Mouse (Mus musculus) ovary, adult 10 weeks (tissue): Measurements from ENCODE around the gene Prrt3. TPM values are rescaled to one million over a fixed set of nuclear protein-coding genes. Genes with fewer than 3 reads are reported as not detected.

Source experiments
- polyA plus RNA-seq: library from polyadenylated mRNA; stranded (reverse); fragments of 350-450 nt; fragmentation: Illumina TruSeq; extraction: RNeasy Lipid Tissue Mini Kit (QIAGEN cat#74804); gene quantifications from one replicate; pipeline ENCODE4 v1.2.3, GENCODE M21; 2014

The Prrt3 gene
- not detected for polyA plus RNA-seq

DNA sequence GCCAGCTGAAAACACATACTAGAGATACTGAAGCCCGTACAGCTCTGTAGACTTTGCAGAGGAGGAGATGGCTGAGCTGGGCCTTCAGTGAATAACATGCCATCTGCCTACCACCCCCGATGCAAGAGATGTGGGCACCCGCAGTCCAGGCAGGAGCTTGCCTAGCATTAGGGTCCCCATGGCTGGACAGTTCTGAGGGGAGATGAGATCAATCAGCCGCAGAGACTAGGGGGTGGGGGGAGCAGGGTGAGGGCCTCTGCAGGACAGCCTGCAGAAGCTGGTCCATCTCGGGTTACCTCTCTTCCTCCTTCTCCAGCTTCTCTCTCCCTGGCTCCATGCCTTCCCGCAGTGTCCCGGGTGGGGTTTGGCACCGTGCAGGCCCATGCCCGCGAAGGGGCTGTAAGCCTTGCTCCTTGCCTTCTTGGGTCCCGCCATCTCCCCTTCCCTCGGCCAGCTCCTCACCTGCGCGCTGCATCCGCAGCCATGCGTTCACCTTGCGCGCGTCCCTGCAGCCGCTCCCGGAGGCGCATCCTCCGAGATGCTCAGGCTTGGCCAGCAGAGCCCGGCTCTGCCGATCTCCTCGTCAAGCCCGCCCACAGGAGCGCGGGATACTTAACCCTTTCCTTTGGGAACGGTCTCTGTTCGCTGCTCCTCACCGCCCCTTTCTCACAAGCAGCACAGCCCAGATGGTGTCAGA is at the start of gene Prrt3:
Gene Prrt3, minus strand, starts transcription at position 544 of the 697 bp plus-strand sequence.

DNA sequence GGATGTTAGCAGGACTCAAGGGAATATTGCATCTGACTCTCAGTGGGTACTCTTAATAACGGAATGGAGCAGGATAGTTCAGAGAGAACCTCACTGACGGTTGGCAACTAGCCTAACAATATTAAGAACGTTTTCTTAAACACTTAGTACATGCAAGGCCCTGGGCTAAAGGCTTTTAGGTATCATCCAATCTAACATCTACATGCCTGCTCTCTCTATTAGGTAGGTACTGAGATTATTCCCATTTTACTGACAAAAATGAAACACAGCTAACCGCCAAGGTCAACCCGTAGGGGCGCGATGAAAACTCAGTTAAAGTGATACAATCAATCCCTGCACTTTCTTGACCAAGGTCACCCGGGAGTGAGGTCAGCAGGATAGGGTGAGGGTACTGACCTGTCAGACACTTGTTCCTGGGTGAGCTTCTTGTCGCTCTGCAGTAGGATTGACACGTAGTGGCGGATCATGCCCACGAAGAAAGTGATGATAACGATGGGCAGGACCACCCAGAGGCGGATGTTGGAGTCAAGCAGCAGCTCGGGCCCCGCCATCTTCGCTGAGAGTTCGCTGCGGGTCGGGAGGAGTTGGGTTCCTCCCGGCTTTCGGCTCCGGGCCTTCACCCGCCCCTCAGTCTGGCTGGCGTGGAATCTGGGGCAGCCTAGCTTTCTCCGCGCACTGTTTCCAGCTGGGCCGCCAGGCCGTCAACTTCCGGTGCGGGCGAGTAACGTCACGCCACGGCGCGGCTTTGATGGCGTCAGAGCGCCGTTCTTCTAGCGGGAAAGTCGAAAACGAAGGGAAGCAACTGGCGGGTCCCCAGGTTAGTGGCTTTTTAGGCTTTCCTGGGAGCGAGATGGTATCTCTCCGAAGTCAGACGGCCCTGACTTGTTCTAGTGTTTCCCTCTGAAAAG is 29.5 kb upstream of the Prrt3 start, which contains the start of the genes Emc3 and Fancd2:
Gene Emc3, minus strand, starts transcription at position 721 of the 908 bp plus-strand sequence.
Gene Fancd2, plus strand, starts transcription at position 751 of the 908 bp plus-strand sequence.

DNA sequence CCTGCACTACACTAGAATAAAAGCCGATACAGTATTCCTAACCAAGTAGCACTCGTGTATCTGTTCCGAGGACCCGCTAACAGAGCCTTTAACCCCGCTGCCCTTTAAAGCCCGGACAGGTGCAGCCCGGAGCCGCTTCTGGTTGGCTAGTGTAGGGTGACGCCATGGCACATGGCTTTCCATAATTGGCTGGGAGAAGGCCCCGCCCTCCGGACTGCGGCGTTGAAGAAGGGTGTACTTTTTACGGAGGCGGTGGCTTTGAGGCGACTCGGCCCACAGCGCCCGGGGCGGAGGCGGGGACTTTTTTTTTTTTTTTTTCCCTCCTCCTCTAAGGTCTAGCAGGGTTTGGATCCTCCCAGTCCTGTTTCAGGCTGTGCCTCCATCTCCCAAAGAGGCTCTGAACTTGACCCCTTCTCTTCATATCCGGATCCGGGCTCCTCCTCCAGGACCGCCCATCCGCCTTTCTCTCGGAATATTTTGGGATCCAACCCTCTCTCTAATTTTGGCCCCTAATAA is 18.6 kb downstream of the Prrt3 start, which contains the start of gene Creld1:
Gene Creld1, plus strand, starts transcription at position 198 of the 516 bp plus-strand sequence.

DNA sequence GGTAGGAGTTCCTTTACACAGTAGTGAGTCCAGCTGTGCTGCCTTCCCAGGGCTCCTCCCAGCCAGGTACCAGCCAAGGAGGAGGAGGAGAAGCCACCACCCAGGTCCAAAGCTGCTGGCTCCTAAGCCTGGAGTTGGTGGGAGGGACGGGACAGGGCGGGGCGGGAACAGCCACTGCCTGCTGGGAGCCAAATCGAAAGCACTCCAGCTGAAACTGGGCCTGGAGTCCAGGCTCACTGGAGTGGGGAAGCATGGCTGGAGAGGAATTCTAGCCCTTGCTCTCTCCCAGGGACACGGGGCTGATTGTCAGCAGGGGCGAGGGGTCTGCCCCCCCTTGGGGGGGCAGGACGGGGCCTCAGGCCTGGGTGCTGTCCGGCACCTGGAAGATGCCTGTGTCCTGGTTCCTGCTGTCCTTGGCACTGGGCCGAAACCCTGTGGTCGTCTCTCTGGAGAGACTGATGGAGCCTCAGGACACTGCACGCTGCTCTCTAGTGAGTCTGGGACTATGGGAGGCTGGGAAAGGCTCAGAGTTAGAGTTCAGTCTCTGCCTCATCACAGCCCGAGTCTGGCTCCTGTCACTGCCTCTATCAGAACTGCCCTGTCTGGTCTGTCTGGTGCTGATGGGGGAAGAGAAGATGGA is 30.3 kb downstream of the Prrt3 start, which contains the start of gene Il17rc:
Gene Il17rc, plus strand, starts transcription at position 131 of the 640 bp plus-strand sequence.

DNA sequence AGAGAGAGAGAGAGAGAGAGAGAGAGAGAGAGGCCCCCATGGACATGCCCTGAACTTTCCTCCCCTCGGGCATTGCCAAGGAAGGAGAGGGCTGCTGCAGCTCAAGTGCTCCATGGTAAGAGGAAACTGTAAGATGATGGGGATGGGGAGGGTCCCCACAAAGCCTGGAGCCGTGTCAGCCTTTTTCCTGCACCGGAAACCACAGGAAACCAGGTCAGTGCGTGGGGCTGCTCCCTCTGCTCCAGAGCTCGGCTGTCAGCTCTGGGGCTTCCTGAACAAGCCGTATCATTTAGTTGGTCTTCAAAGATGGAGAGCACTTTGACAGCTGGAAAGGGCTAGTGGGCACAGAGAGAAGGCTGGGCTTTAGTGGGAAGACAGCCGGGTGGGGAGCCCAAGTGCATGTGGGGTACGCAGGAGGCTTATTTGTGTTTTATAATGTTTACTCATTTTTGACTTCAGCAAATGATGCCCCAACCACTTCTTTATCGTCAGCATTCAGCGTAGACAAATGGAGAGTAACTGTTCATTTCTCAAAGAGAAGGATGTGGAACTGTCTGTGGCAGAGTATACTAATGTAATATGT is 43.7 kb downstream of the Prrt3 start, which contains the start of gene Il17re:
Gene Il17re, plus strand, starts transcription at position 533 of the 583 bp plus-strand sequence.

Other genes with a start within 250 kb of the Prrt3 start
- gene Cpne9, start 219.6 kb downstream of the Prrt3 start, polyA plus RNA-seq, result 0.20 TPM
- 3.5 TPM for gene Brpf1, start 194.8 kb downstream of the Prrt3 start, polyA plus RNA-seq
- 3.6 TPM for gene Ogg1, start 175.0 kb downstream of the Prrt3 start, polyA plus RNA-seq
- gene Camk1, start 157.9 kb downstream of the Prrt3 start, polyA plus RNA-seq, result 23.9 TPM
- gene Tada3, start 124.0 kb downstream of the Prrt3 start, polyA plus RNA-seq, result 3.1 TPM
- 117 TPM for gene Arpc4, start 123.8 kb downstream of the Prrt3 start, polyA plus RNA-seq
- gene Ttll3, start 112.7 kb downstream of the Prrt3 start, polyA plus RNA-seq, result not detected
- not detected for gene Rpusd3, start 82.6 kb downstream of the Prrt3 start, polyA plus RNA-seq
- 0.54 TPM for gene Cidec, start 66.2 kb downstream of the Prrt3 start, polyA plus RNA-seq
- gene Jagn1, start 59.4 kb downstream of the Prrt3 start, polyA plus RNA-seq, result 22.8 TPM
- 0.57 TPM for gene Il17re, start 43.4 kb downstream of the Prrt3 start, polyA plus RNA-seq
- gene Il17rc, start 30.5 kb downstream of the Prrt3 start, polyA plus RNA-seq, result 0.77 TPM
- 1.2 TPM for gene Creld1, start 18.6 kb downstream of the Prrt3 start, polyA plus RNA-seq
- gene Emc3, start 29.7 kb upstream of the Prrt3 start, polyA plus RNA-seq, result 111 TPM
- 4.6 TPM for gene Fancd2, start 29.8 kb upstream of the Prrt3 start, polyA plus RNA-seq
- 0.34 TPM for gene Fancd2os, start 98.8 kb upstream of the Prrt3 start, polyA plus RNA-seq
- gene Brk1, start 102.8 kb upstream of the Prrt3 start, polyA plus RNA-seq, result 43.7 TPM
- gene Vhl, start 122.0 kb upstream of the Prrt3 start, polyA plus RNA-seq, result 38.4 TPM
- gene Irak2, start 136.5 kb upstream of the Prrt3 start, polyA plus RNA-seq, result 3.0 TPM
- 13.5 TPM for gene Tatdn2, start 195.1 kb upstream of the Prrt3 start, polyA plus RNA-seq
- not detected for gene Ghrl, start 217.9 kb upstream of the Prrt3 start, polyA plus RNA-seq
- gene Sec13, start 238.8 kb upstream of the Prrt3 start, polyA plus RNA-seq, result 14.8 TPM